Mouse (Mus musculus): Measurements from ENCODE around the gene Tmeff1.

Tmeff1 gene

DNA sequence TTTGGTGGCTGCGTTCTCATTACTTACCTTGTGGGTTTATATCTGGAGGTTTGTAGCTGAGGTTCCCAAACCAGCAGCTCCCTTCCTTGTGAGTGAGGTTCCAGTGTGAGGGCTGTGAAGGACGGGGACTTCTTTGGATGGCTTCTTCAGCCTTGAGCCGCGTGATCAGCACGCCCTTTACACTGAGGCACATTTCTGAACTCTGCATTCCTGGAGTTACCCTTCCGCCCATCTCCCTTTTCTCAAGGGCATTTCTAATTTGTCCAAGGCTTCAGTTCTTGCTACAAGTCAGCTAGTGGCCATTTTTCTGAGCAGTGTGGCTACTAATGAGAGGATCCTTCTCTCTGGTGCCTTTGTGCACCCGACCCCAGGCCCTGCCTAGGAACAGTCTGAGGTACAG, 38.0 kb downstream of the Tmeff1 start:
- no peak for DNase-seq (ENCODE audit: low spot score)

DNA sequence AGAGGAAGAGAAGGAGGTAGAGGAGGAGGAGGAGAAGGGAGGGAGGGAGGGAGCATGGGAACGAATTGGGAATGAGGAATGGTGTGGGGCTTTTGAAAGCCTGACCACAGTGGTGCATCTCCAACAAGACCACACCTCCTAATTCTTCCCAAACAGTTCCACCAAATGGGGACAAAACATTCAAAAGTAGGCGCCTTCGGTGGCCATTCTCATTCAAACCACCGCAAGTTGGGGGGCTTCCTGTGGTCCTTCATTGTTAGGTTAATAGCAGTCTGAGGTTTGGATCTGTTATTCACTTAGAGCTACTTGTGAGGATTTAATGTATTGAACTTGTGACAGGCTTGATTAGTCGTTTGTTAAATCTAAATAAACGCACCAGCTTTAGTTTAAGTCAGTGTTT, 40.0 kb downstream of the Tmeff1 start:
- no peak for DNase-seq (ENCODE audit: low spot score)

DNA sequence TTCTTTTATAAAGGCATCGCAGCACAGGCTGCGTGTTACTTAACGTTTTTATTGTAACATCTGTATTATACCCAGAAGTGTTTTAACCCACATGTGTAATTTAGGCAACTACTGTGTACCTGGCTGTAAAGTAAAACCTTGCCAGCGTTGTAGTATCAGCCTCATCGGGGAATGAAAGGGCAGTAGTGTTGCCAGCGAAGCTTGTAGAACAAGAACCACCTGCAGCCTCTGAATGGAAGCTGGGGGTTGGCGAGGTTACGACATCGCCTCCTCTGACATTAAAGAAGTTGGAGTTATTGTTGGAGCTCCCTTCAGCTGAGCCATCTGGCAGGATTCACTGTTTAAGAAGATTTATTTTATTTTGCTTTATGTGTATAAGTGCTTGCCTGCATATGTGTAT, 40.9 kb downstream of the Tmeff1 start:
- DNase-seq (ENCODE audit: low spot score), result no peak

DNA sequence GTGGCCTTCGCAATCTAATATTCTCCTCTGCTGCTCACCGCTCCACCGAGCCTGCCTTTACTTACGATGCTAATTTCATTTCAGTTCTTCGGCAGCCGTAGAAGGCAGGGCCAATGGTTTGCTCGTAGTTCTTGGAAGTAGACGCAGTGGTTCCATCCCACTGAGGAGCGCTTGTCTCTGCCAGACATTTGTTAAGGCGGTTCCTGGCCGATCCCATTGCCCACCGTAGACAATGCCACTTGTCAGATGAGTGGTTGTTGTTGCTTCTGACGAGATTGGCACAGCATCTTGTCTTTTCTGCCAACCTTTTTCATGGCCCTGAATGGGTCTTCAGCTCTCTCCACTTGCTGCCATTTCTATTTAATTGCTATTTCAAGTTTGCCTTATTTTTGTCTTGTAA, 44.5 kb downstream of the Tmeff1 start:
- DNase-seq (ENCODE audit: low spot score), result no peak

DNA sequence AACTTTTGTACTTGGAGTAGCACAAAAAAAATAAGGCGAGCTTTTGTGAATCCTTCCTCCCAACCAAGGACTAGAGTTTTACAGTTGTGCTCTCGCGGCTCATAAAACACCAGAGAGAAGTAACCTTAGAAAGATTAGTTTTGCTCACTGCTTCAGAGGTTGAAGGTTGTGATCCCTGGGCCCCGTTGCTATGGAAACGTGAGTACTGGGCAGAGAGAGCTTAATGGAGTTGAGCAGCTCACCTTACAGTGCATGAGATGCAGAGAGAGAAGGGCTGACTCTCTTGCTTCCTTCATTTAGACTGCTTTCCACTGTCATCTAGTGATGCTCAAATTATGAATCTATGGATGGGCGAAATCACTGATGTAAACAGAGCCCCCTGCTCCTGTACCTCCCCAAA, 48.6 kb downstream of the Tmeff1 start:
- DNase-seq (ENCODE audit: low spot score), result no peak

DNA sequence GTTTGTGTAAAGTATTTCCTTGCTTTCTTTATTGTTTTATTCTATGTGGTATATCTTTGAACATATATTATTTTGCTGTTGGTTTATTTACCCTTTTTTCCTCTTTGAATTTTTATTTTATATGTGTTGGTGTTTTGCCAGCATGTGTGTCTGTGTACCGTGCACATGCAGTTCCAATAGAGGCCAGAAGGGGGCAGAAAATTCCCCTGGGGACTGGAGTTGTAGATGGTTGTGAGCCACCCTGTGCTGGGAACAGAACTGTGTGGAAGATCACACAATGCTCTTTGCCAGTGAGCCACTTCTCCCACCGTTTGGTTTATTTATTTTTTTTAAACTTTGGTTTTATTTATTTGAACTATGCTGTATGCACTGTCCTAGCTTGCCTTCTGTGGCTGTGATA, 49.1 kb downstream of the Tmeff1 start:
- DNase-seq (ENCODE audit: low spot score), result peak; percentile 36

DNA sequence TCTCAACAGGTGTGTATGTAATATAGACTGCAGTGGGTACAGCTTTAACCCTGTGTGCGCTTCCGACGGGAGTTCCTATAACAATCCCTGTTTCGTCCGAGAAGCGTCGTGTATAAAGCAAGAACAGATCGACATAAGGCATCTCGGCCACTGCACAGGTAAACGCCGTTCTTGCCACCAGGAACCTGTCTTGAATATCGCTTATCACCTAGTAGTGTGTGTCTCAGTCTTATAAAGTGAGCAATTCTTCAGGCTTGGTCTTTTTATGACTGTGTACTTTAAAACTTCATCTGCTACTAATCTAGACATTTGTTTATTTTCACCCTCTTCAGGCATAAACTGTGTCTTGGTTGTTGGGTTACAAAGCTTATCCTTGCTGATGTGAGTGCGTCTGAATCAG, 51.9 kb downstream of the Tmeff1 start:
- no peak for DNase-seq (ENCODE audit: low spot score)

DNA sequence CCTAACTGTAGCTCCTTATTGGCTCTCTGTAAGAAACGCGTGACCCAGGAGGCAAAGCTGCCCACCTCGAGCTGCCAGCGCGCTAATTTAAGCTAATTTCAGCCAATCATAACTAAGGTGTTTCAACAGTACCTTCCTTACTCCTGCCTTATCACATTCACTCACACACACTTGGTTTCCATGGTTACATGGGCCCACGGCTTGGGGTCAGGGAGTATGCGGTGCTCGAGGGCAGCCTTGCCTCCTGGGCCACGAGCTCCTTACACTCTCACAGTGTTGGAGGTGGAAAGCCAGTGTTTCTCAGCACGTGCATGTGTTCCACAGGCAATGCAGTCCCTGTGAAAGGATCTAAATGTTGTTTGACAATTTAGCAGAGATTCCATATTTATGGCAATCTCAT, 53.2 kb downstream of the Tmeff1 start:
- no peak for DNase-seq (ENCODE audit: low spot score)

DNA sequence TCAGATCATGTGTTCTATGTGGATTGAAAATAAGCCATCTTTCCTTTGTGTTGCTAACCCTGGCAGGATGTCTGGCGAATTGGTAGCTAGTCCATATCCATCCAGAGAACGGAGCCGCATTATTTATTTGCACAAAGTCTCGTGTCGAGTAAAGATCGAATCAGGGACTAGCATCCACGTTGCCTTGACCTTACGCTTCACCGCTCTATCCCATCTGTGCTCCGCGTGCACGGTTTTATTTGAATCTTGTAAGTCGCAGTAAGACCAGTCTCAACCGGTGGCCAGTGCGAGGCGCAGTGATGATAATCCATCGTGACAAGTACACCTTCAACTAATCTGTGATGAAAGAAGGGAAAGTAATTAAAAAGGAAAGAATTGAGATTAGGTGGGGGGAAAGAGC, 54.5 kb downstream of the Tmeff1 start:
- no peak for DNase-seq (ENCODE audit: low spot score)

DNA sequence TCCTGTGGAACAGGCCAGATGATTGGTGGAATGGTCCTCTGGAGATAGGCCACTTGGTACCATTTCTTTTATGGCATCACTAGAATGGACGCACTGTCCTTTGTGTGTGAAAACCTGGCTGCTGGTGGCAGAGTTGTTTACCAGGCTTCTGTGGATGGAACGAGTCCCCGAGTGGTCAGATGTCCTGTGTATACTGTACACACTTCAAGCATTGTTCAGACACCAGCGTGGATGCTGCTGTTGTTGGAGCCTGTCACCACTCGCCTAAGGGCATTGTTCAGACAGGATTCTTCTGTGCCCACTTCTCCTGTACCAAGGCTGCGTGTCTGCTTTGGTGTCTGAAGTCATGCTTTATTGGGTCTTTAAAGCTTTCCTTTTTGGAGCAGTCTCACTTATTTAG, 58.8 kb downstream of the Tmeff1 start:
- DNase-seq (ENCODE audit: low spot score), result no peak

DNA sequence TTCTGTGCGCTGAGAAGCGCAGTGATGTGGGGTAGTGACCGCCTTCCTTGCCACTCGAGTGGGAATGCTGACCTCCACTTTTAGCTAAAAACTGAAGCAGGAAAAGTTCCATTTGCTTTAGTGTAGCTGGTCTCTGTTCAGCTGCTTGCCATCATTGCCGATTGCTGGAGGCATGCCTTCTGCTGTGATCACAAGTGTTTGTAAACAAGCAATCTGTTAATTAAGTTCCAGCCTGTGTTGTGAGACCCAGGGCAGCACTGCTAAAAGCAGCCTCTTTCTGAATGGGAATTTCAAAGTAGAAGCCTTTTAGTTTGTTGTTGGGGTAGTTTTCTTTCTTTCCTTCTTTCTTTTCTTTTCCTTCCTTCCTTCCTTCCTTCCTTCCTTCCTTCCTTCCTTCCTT, 61.2 kb downstream of the Tmeff1 start:
- DNase-seq (ENCODE audit: low spot score), result no peak

DNA sequence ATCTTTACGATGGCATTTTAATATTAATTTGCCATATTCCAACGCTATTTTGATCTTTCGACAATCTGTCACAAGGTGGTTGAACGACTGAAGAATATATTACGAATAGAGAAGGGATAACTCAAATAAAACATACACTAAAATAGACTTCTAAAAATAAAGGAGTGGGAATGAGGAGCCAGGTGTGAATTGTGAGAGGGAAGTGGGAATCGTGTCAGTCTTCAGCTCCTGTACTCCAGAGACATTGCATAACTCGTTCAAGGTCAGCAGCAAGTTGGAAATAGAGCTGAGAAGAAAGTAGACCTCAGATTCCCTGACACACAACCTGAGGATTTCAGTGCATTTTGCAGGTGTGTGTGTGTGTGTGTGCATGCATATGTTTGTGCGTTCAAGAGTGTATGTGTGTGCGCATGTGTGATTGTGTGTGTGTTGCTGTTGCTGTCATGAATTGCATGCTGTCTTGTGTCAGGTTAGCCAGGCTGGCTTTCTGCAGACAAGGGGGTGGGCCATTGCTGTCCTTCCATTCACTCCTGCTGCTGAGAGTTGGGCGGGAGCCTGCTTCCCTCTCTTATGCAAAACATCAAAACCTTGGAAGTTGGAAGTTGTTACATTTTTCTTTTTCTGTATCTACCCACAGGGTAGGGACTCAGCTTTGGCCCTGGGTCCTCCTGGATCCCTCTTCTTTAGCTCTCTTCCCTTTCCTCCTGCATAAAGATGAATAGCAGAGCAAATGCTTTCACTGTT, 65.8 kb downstream of the Tmeff1 start:
- no peak for DNase-seq (ENCODE audit: low spot score)

DNA sequence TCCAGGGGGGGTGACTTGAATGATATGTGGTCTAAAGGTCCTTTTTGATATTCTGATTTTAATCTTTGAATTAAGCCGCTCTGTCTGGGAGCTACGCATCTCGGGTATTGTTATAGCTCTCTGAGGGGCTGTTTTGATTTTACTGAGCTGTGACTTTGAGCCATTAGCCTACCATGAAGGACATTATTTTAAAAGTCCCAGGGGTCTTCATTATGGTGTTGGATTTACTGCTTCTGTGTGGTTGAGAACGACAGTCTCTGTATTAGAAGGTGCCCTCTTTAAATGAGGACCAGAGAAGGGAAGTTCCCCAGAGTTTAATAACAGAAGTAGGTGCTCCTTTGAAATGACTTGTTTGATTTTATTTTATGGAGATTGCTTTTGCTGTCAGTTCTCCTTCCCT, 69.1 kb downstream of the Tmeff1 start:
- no peak for DNase-seq (ENCODE audit: low spot score)

DNA sequence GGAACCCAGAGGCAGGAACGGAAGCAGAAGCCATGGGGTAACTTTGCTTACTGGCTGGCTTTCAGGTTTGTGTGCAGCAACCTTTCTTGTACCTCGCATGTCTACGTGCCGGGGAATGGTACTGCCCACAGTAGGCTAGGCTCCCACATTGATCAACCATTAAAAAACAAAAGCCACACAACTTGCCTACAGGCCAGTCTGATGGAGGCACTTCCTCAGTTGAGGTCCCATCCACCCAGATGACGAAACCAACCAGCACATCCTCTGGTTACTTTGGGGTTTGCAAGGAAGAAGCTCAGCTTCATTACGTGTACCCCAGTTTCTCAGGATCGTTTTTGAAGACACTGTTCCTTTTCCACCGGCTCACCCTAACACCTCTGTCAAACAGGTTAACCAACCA, 71.6 kb downstream of the Tmeff1 start:
- DNase-seq (ENCODE audit: low spot score), result no peak

DNA sequence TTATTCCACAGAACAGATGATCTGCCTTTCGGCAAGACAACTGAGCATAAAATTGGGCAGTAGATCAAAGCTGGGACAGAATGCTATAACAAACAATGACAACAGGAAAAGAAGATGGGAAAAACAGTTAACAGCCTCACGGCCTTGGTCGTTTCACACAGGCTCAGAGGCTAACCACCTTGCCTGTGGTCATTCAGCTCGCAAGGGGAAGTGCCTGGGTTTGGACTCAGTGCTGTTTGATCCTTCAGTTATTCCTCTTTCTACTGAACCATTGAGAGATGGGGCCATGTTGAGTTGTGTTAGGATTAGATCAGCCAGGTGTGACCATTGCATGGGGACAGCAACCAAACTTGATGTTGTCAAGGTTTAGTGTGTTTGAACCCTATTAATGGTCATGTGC, 75.2 kb downstream of the Tmeff1 start:
- no peak for DNase-seq (ENCODE audit: low spot score)

DNA sequence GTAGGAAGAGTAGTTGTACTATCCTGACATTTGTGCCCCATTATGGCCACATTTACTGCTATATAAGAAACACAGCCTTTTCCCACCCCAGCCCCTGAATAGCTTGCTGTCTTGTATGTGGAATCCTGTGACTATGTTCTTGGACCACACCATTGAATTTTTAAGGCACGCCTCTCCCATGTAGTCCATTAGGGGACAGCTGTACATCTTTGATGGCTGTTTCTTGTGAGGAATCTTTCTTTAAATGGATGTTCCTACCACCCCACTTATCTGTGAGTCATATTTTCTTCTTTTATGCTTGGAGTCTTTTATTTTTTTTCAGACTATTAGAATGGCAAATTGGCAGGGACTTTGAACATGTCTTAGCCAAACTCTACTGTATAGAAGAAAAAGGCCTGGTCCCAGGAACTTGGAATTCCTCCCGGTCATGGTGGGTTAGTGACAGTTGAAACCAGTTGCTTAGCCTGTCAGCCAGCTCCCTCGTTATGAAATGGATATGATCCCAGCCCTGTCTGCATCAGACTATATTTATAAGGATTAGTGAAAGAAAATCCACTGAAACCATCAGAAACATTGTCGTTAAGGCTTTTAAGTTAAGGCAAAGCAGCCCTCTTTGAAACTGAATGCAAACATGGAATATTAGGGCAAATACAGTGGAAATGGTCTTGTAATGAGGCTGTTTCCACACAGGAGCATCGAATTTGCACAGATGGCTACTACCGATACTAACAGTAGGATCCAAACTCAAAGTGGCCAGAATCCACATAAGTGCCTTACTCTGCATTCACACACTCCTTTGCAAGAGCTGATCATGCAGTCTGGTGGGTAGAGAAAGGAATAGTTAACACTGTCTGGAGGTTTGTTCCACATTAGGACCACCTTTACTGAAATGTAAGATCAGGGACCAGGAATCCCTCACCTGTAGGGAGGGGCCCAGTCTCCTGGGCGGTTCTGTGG, 75.9 kb downstream of the Tmeff1 start:
- DNase-seq (ENCODE audit: low spot score), result no peak

DNA sequence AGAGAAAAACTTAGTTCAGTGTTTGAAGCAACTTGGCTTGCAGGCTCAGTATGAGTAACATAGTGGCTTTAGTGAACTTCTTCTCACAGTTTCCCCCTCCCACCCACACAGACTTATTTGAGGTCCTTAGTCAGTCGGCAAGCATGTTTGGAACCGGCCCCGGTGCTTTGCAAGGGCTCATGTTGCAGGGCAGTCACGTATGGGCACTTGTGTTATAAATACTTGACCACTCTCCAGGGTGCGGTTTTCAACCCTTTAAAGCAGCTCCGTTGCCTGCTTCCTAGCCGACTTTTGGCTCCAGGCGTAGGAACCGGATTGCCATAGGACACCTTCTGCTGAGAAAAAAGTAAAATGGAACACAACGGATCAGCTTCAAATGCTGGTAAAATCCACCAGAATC, 78.3 kb downstream of the Tmeff1 start, which contains the start of gene Cavin4:
Gene Cavin4, plus strand, starts transcription at position 244 of the 400 bp plus-strand sequence.
- no peak for DNase-seq (ENCODE audit: low spot score)

DNA sequence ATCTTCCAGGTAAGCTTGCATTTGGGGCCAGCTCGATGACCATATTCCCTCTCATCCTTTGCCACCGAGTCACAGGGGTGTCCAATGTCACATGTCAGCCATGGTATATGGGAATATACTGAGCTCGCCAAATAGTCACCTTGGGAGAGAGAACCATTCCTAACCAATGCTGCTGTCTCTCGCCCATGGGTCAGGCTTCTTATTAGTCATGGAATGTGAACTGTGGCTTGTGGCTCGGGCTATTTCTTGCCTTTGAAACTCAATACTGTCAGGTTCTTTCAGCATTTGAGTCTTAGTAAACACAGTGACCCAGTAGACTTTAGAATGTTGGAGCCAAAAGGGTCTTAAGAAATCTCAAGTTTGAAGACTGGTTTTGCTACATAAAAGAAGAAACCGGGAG, 79.0 kb downstream of the Tmeff1 start:
- no peak for DNase-seq (ENCODE audit: low spot score)

DNA sequence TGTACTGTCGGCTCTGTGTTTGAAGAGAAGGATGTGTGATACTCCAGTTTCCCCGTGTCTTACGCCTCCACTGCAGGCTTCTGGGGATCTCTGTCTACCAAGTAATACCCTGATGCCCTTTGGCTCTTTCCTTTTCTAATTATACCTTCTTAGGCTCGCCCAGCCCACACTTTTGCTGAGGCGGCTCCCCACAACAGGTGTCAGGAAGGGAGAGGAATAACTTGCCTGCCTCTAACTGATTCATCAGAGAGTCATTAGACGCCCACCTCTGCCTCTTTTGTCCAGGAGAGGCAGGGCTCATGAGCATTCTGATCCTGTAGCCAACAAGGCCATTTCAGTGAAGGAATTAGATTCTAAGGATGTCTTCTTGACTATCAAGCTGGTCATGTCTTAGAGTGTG, 82.3 kb downstream of the Tmeff1 start:
- no peak for DNase-seq (ENCODE audit: low spot score)

DNA sequence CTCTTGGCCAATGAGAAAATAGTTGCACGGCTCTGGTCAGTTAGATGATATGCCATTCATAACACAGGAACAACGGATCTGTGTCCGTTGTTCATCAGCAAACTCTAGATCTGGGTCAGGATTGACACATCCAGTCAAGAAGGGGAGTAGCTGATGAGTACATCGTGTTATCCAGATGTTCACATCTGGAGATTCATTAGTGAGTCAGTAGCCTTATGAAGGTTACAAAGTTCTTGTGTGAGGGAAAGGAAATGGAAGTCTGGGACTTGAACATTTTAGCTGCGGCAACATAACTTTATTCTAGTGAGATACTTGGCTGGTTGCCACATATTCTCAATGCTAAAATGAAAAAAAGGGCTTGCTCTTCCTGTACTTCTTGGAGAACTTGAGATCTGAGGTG, 87.9 kb downstream of the Tmeff1 start:
- no peak for DNase-seq (ENCODE audit: low spot score)

DNA sequence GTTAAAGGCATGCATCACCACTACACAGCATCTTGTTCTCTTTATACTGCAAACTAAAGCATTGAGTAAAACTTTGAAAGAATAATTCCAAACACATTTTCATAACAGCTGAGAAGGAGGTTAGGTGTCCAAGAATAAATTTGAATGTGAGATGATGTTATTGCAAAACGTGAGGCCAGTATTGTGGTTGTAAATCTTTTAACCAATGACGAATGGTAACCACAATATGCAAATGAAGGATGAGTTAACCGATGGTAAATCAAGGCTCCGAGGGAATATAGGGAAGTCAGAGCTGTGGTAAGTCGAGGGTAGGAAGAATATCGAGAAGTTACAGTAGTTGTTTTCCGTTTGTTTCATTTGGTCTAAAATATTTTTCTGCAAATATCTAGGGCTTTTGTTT, 89.4 kb downstream of the Tmeff1 start:
- no peak for DNase-seq (ENCODE audit: low spot score)

DNA sequence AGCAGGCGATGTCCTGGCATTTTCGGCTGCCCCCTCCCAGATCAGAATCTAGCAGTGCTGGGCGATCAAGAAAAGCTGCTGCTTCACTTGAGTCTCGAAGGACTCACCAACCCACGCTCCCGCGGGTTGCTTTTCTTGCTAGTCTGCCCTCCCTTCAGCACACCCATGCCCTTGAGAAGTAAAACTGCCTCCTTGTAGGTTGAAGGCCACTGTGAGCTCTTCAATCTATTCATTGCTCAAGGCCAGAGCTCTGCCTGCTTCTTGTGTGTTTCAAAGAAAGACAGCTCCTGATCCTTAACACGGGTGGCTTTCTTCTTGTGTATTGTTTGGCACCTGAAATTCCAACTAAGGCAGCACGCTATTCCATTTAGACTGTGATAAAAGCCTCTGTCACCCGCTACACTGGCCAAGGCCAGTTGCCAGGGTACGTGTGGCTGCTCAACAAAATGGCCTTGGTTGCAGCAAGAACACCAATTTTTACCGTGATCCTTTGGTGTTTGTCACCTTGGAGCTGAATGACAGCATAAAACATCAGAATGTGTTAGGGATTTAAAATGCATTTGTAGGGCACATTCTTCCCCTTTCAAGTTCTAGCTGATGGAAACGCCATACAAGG, 91.7 kb downstream of the Tmeff1 start:
- no peak for DNase-seq (ENCODE audit: low spot score)

DNA sequence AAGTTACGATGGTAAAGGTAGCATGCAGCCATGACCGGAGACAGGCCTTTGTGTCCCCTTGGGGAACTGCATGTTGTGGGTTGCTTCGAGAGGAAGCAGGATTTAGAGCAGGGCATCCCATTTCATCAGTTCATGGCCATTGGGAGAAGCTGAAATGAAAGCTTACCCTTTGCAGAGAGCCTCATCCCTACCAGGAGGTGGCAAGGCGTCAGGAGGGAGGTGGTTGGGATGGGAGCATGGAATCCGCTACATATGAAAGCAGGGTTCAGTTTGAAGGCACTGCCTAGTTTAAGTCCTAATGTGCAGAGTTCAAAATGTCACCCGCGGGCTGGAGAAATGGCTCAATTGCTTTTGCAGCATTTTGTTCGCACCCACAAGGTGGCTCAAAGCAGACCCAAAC, 92.3 kb downstream of the Tmeff1 start:
- DNase-seq (ENCODE audit: low spot score), result no peak

Data from adipocyte (in vitro differentiated cells).